Mouse (Mus musculus): ENCODE measurements around the gene Chst11. TPM values are rescaled to one million over a fixed set of nuclear protein-coding genes. Genes with fewer than 3 reads are reported as not detected.

Chst11 gene
- polyA plus RNA-seq, 1 experiment from 2014 or later: 4.1 TPM

DNA sequence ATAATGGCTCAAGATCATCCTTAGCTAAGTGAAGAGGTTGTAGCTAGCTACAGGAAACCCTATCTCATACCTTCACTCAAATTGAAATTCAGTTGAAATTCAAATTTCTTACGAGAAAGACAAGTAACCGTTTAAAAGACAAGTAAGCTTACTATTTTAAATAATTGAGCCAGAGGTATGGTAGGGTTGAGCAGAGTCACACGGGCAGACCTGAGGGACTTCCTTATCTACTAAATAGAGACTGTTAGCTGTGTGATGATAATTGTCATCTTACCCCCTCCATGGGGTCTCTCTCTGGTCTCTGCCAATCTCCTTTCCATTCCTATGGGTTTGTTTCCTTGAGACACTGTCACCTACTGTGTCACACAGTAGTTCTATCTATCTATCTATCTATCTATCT, 30.6 kb downstream of the Chst11 start:
- 86% methylated on average over 3 of the region's 3 CpGs for WGBS
- peaks cover 5% of the 10 kb centered on the region for H3K9me3 ChIP-seq (replicated peaks)
- H3K4me1 ChIP-seq (replicated peaks): peaks cover 50% of the 10 kb centered on the region

DNA sequence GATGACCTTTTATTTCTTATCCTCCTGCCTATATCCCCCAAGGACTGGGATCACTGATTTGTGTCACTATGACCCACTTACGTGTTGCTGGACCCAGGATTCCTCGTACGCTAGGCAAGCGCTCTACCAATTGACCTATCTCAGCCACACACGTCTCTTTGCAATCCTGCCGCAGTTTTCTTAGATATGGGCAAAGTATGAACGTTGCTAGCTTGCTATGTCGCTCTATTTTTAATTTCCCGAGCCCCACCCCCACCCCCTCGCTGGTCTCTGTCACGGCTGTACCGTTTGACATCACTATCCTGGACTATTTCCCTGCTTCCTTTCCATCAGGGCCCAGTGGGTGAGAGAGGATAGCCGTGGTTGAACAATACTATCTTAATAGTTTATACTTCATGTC, 31.5 kb downstream of the Chst11 start:
- Histone ChIP-seq H3K4me2 (peak overlapping the region; percentile 4; the same call in 1 of the 2 replicates), H3K9ac (no peak overlapping the region), H3K4me3 (no peak overlapping the region), H3K36me3 (no peaks in the 10 kb centered on the region), H3K27ac (ENCODE audit: poor library complexity, severe bottlenecking) (no peak overlapping the region), H3K9me3 (replicated peaks) (peaks cover 5% of the 10 kb centered on the region), H3K27me3 (replicated peaks) (peaks cover 4% of the 10 kb centered on the region; the same call in 1 of the 2 replicates), H3K4me1 (replicated peaks) (peaks cover 50% of the 10 kb centered on the region)
- WGBS: 56% methylated on average over 13 of the region's 13 CpGs
- ATAC-seq (ENCODE audit: insufficient number of reproducible peaks, low FRiP score): no peak

More for the DNA sequence above, 30.6 kb downstream of the Chst11 start:
- no peak overlapping the region for H3K27ac ChIP-seq (ENCODE audit: poor library complexity, severe bottlenecking)
- no peaks in the 10 kb centered on the region for H3K36me3 ChIP-seq
- no peak overlapping the region for H3K9ac ChIP-seq
- no peak overlapping the region for H3K4me2 ChIP-seq
- H3K27me3 ChIP-seq (replicated peaks): 0 out of 2 replicates have a peak, but pooled peaks cover 4% of the 10 kb centered on the region
- no peak for ATAC-seq (ENCODE audit: insufficient number of reproducible peaks, low FRiP score)
- no peak overlapping the region for H3K4me3 ChIP-seq

DNA sequence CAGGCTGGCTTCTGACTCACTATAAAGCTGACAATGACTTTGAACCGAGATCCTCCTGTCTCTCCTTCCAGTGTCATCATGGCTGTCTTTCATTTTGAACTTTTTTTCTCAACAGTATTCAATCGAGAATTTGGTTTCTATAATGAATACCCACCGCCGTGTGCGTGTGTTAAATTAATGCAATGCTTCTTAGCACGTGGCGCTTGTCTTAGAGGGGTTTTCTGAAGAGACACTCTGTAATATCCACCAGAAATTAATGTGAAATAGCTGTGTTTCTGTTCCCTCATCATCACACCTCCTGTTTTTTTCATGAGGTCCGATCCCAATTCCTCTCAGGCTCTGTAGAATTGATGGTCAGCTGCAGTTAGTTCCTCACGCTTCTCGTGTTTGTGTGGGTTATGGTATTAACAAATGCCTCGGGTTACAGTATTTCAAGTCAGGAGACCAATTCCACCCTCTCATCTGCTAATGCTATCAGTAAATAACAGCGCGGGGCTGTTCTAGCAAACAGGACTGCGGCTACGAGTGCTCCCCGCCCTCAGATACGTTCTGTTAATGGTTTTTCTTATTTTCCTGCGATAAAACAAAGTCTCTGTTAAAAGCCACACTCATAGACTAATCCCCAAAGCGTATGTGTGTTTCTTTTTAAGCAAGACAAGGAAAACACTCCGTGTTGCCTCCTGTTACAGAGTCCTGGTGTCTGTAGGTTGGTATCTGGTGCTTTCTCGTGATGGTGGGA, 32.6 kb downstream of the Chst11 start:
- H3K4me2 ChIP-seq: no peak overlapping the region
- peaks cover 7% of the 10 kb centered on the region; the same call in 1 of the 2 replicates for H3K27me3 ChIP-seq (replicated peaks)
- no peak overlapping the region for H3K4me3 ChIP-seq
- ATAC-seq (ENCODE audit: insufficient number of reproducible peaks, low FRiP score): no peak
- H3K9ac ChIP-seq: no peak overlapping the region
- peaks cover 5% of the 10 kb centered on the region for H3K9me3 ChIP-seq (replicated peaks)
- H3K36me3 ChIP-seq: no peaks in the 10 kb centered on the region
- 77% methylated on average over 21 of the region's 21 CpGs for WGBS
- H3K27ac ChIP-seq (ENCODE audit: poor library complexity, severe bottlenecking): no peak overlapping the region
- peaks cover 46% of the 10 kb centered on the region for H3K4me1 ChIP-seq (replicated peaks)

DNA sequence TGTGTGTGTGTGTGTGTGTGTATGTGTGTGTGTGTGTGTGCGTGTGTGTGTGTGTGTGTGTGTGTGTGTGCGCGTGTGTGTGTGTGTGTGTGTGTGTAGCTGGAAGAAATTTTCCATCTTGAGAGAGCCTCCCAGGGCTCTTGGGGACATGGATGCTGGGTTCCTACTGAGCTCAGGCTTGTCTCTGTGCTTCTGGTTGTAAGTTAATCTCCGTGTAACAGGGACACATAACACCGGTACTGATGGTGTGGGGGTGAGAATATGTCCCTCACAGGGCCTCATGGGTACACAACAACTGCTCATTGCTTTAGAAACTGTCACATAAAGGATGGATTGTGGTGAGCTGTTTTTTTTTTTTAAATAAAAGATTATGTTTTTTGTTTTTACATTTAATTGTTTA, 33.2 kb downstream of the Chst11 start:
- Histone ChIP-seq H3K27me3 (replicated peaks) (peaks cover 13% of the 10 kb centered on the region; the same call in 1 of the 2 replicates), H3K9ac (no peak overlapping the region), H3K4me1 (replicated peaks) (peaks cover 40% of the 10 kb centered on the region), H3K4me3 (no peak overlapping the region), H3K36me3 (no peaks in the 10 kb centered on the region), H3K27ac (ENCODE audit: poor library complexity, severe bottlenecking) (no peak overlapping the region), H3K9me3 (replicated peaks) (peaks cover 5% of the 10 kb centered on the region), H3K4me2 (no peak overlapping the region)
- 81% methylated on average over 4 of the region's 5 CpGs for WGBS
- no peak for ATAC-seq (ENCODE audit: insufficient number of reproducible peaks, low FRiP score)

DNA sequence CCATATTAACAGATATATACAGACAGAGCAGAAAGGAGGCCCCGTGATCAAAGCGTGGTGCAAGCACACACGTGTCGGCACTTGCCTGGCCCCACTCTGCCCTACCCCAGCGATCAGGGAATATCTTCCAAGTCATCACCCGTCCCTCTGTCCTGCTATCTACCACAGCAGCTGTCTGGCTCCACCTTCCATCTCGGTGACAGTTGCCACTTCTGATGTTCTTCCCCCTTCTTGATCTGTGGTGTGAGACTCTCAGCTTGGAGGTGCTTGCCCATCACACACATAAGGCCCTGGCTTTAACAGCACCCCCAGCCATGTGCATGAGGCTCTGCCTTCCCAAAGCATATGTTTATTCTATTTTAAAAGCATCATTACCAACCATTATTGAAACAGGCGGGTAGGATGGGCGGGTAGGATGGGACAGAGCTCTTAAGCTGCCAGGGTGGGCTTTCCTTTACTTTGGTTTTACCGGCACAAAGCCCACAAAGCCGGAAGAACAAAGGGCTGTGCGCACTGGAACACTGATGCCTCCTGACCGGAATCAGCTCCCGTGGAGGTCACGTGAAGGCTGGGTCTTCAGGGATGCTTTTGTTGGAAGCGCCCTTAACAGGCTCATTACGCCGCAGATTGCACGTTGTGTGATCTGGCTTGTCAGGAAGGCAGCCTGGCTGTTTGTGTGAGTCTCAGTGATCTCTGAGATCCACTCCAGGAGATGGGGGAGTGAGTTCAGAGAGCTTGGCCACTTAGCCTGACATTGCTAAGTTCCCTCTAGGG, 34.4 kb downstream of the Chst11 start:
- Histone ChIP-seq H3K9ac (peak overlapping the region; percentile 19; the same call in 1 of the 2 replicates), H3K4me3 (no peak overlapping the region), H3K9me3 (replicated peaks) (peaks cover 5% of the 10 kb centered on the region), H3K4me1 (replicated peaks) (peaks cover 29% of the 10 kb centered on the region), H3K27ac (ENCODE audit: poor library complexity, severe bottlenecking) (no peak overlapping the region), H3K27me3 (replicated peaks) (peaks cover 18% of the 10 kb centered on the region), H3K4me2 (no peak overlapping the region), H3K36me3 (no peaks in the 10 kb centered on the region)
- WGBS: 49% methylated on average over 19 of the region's 19 CpGs
- ATAC-seq (ENCODE audit: insufficient number of reproducible peaks, low FRiP score): peak; percentile 72

DNA sequence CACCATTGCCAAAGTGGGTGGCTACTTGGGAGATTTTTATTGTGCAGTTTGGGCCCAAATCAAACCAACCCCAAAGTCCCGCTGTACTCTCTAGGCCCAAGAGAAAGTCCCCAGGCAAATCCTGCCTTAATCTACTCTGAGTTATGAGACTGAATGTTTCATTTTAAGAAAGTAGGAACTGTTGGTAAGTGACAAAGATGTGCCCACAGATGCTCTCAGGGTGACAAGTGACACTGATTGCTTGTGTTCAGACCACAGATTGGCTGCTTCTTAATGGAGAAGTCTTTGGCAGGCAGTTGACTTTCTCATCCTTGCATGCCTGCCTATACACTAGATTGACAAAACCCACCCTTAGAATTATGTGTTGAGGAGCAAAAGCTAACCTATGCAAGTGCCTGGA, 37.3 kb downstream of the Chst11 start:
- Histone ChIP-seq H3K4me2 (no peak overlapping the region), H3K27me3 (replicated peaks) (peaks cover 18% of the 10 kb centered on the region), H3K27ac (ENCODE audit: poor library complexity, severe bottlenecking) (no peak overlapping the region), H3K4me3 (no peak overlapping the region), H3K9me3 (replicated peaks) (no peaks in the 10 kb centered on the region), H3K9ac (no peak overlapping the region), H3K4me1 (replicated peaks) (peaks cover 20% of the 10 kb centered on the region), H3K36me3 (no peaks in the 10 kb centered on the region)
- ATAC-seq (ENCODE audit: insufficient number of reproducible peaks, low FRiP score): no peak
- 90% methylated on average over 1 of the region's 1 CpGs for WGBS

DNA sequence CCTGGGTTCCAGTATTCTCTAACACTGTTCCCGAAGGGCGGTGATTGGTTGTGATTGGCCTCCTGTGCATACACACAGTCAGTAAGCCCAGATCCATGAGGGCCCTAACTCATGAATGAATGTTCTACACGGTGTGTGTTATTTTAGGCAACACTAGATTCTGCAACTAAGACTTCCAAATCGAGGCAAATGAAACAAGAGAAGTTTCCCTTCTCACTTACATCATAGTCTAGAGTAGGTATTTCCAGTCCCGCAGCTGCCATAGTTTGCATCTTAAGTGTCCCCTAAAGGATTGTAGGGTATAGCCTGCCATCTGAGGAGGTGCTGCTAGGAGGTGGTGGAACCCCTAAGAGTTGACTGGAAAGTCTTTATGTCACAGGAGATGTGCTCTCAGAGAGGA, 40.9 kb downstream of the Chst11 start:
- no peak overlapping the region for H3K4me2 ChIP-seq
- H3K4me3 ChIP-seq: no peak overlapping the region
- no peaks in the 10 kb centered on the region for H3K36me3 ChIP-seq
- WGBS: 77% methylated on average over 5 of the region's 5 CpGs
- peaks cover 19% of the 10 kb centered on the region for H3K27me3 ChIP-seq (replicated peaks)
- ATAC-seq (ENCODE audit: insufficient number of reproducible peaks, low FRiP score): no peak
- H3K4me1 ChIP-seq (replicated peaks): peaks cover 17% of the 10 kb centered on the region
- no peaks in the 10 kb centered on the region for H3K9me3 ChIP-seq (replicated peaks)
- H3K27ac ChIP-seq (ENCODE audit: poor library complexity, severe bottlenecking): no peak overlapping the region
- H3K9ac ChIP-seq: no peak overlapping the region

DNA sequence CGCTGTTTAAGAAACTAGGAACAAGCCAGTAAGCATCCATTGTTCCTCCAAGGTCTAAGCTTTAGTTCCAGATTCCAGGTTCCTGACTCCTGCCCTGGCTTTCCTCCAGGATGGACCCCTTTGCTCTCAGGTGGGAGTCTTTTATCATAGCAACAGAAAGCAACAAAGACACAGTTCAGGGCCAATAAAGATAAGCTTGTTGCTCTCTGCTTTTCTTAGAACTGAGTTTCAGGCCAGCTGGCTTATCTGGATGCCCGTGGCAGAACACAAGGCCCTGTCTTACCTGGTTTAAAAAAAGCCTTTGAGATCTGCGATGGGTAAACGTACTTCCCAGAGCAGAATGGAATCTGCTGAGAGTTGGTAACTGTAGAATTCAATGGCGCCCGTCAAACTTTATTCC, 42.4 kb downstream of the Chst11 start:
- H3K27ac ChIP-seq (ENCODE audit: poor library complexity, severe bottlenecking): no peak overlapping the region
- no peak for ATAC-seq (ENCODE audit: insufficient number of reproducible peaks, low FRiP score)
- H3K9me3 ChIP-seq (replicated peaks): no peaks in the 10 kb centered on the region
- H3K27me3 ChIP-seq (replicated peaks): peaks cover 18% of the 10 kb centered on the region
- no peak overlapping the region for H3K9ac ChIP-seq
- peaks cover 29% of the 10 kb centered on the region for H3K4me1 ChIP-seq (replicated peaks)
- H3K4me3 ChIP-seq: no peak overlapping the region
- 70% methylated on average over 6 of the region's 6 CpGs for WGBS
- no peaks in the 10 kb centered on the region for H3K36me3 ChIP-seq
- H3K4me2 ChIP-seq: no peak overlapping the region

DNA sequence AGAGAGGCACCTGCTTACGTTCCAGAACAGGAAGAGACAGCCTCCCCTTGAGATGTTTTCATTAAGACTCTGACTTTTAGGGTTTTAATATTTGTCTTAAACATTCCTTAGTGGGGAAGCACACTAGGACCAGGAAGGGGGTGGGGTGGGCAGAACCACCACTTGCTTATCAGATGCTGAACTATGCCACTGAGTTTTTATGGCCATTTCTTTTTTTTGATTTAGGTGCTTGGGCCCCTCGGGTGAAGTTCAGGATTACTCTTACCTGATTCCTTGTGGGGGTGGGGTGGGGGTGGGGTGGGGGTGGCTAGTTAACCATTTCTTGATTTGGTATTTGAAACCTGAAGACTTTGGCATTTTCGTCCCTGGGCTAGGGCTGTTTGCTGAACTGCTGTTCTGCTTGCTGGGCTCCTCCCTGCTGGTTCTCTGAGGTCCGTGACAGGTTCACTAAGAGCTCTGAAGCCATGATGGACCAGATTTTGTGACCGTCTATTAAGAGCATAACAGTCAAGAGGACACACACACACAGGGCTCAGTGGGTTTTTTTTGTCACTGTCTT, 44.9 kb downstream of the Chst11 start:
- H3K36me3 ChIP-seq: no peaks in the 10 kb centered on the region
- no peak overlapping the region for H3K4me2 ChIP-seq
- no peak for ATAC-seq (ENCODE audit: insufficient number of reproducible peaks, low FRiP score)
- 82% methylated on average over 5 of the region's 5 CpGs for WGBS
- no peaks in the 10 kb centered on the region for H3K9me3 ChIP-seq (replicated peaks)
- no peak overlapping the region for H3K27ac ChIP-seq (ENCODE audit: poor library complexity, severe bottlenecking)
- no peak overlapping the region for H3K9ac ChIP-seq
- peaks cover 32% of the 10 kb centered on the region for H3K4me1 ChIP-seq (replicated peaks)
- peaks cover 13% of the 10 kb centered on the region; the same call in 1 of the 2 replicates for H3K27me3 ChIP-seq (replicated peaks)
- no peak overlapping the region for H3K4me3 ChIP-seq

DNA sequence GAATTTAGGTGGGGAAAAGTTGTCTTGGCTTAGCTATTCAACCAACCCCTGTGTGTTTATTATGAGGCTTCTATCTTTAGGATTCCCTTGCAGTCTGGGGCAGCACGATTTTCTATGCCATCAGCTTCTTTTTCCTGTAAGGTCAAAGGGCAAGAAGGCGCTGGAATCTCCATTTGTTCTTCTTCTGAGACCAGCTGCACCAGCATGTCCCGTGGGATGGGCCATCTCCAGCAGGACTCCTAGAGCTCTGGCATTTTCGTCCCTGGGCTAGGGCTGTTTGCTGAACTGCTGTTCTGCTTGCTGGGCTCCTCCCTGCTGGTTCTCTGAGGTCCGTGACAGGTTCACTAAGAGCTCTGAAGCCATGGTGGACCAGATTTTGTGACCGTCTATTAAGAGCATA, 45.6 kb downstream of the Chst11 start:
- Histone ChIP-seq H3K9me3 (replicated peaks) (no peaks in the 10 kb centered on the region), H3K4me2 (no peak overlapping the region), H3K36me3 (no peaks in the 10 kb centered on the region), H3K27me3 (replicated peaks) (peaks cover 13% of the 10 kb centered on the region; the same call in 1 of the 2 replicates), H3K4me1 (replicated peaks) (peaks cover 32% of the 10 kb centered on the region), H3K4me3 (no peak overlapping the region), H3K9ac (no peak overlapping the region), H3K27ac (ENCODE audit: poor library complexity, severe bottlenecking) (no peak overlapping the region)
- ATAC-seq (ENCODE audit: insufficient number of reproducible peaks, low FRiP score): no peak
- 51% methylated on average over 6 of the region's 6 CpGs for WGBS

DNA sequence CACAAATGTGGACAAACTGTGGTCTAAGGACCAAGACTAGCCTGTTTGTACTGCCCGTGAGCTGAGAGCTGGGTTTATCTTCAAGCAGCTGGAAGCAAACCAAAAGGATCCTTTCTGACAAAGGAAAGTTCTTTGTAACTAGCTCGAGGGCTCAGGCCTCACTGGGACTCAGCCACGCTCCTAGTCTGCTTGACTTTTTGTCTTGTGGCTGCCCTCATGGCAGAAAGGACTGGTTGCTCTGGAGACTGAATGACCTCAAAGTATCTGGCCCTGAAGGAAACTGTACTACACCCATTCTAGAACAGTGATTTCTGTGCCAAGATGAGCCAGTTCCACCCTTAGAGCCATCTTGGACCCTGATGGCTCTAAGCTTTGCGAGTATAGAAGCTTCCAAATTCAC, 46.3 kb downstream of the Chst11 start:
- no peaks in the 10 kb centered on the region for H3K9me3 ChIP-seq (replicated peaks)
- no peak for ATAC-seq (ENCODE audit: insufficient number of reproducible peaks, low FRiP score)
- no peak overlapping the region for H3K4me3 ChIP-seq
- peaks cover 13% of the 10 kb centered on the region; the same call in 1 of the 2 replicates for H3K27me3 ChIP-seq (replicated peaks)
- 64% methylated on average over 4 of the region's 4 CpGs for WGBS
- peaks cover 37% of the 10 kb centered on the region for H3K4me1 ChIP-seq (replicated peaks)
- no peak overlapping the region for H3K9ac ChIP-seq
- H3K27ac ChIP-seq (ENCODE audit: poor library complexity, severe bottlenecking): no peak overlapping the region
- no peak overlapping the region for H3K4me2 ChIP-seq
- H3K36me3 ChIP-seq: no peaks in the 10 kb centered on the region
